13 mouse cellular contexts compared by ENCODE assay signal in the genomic region with DNA sequence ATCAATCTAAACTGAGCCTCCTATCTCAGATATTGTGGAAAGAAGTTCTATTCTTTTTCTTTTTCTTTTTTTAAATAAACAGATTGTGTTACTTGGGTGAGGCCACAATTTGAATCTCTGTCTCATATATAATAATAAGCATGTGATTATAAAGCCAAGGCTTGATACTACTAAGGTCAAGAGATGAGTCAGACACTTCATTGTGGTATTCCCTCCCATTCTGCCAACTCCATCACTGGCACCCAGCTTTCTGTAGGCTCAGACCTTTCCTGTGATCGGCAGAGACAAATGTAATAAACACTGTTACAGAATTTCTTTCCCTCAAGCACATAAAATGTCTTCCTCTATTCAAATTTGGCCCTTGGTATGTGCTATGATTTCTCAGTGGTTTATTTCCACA.
"Had no signal": no experiment of that assay in that cellular context is flagged by ENCODE, and none has a peak within 500 bp of the region (broad histone marks: within the 10 kb centered on the region; RNA-seq: fewer than 3 reads in every experiment).

No protein-coding gene starts in this region.

- ATAC-seq: intestine, embryonic 16.5 days; liver, embryonic 12.5 days had no signal

- H3K27me3 ChIP-seq: liver, embryonic 12.5 days; lung, embryonic 15.5 days; megakaryocyte, embryonic 14.5 days; midbrain, embryonic 12.5 days had no signal

- H3K27ac ChIP-seq: layer of hippocampus, adult 2 months; liver, embryonic 12.5 days; lung, embryonic 15.5 days; macrophage; midbrain, embryonic 12.5 days had no signal

- H3K36me3 ChIP-seq: liver, embryonic 12.5 days; lung, embryonic 15.5 days; midbrain, embryonic 12.5 days had no signal

- H3K4me2 ChIP-seq: liver, embryonic 12.5 days; lung, embryonic 15.5 days; midbrain, embryonic 12.5 days had no signal

- H3K4me1 ChIP-seq: liver, embryonic 12.5 days; lung, embryonic 15.5 days; megakaryocyte, embryonic 14.5 days; midbrain, embryonic 12.5 days had no signal

- H3K4me3 ChIP-seq: layer of hippocampus, adult 2 months; liver, embryonic 12.5 days; lung, embryonic 15.5 days; megakaryocyte, embryonic 14.5 days; midbrain, embryonic 12.5 days had no signal

- DNase-seq: kidney, adult 9 months; kidney, postnatal 10 days; kidney, postnatal 4 days; lung, postnatal 14 days; right cerebral cortex, postnatal 4 days; spleen, adult 18-20 months had no signal

- H3K9ac ChIP-seq: liver, embryonic 12.5 days; lung, embryonic 15.5 days; midbrain, embryonic 12.5 days had no signal
